Mouse (Mus musculus) testis, adult 2 months (tissue): ENCODE measurements around the gene Dnah12. TPM values are rescaled to one million over a fixed set of nuclear protein-coding genes. Genes with fewer than 3 reads are reported as not detected.

ENCODE experiments used
- H3K27ac ChIP-seq: fragments of 200-500 bp; 2 replicates; pipeline ENCODE4 v1.5.1; 2012; ENCODE audit warnings: low read depth, low read length; ENCODE audit not compliant: control insufficient read depth, insufficient read depth
- H3K27me3 ChIP-seq: fragments of 200-500 bp; 2 replicates; pipeline ENCODE4 v1.6.1; 2012; ENCODE audit warnings: mild to moderate bottlenecking, low read length, moderate library complexity; ENCODE audit not compliant: control insufficient read depth, insufficient read depth
- H3K36me3 ChIP-seq: fragments of 200-500 bp; 2 replicates; pipeline ENCODE4 v1.6.1; 2012; ENCODE audit warnings: mild to moderate bottlenecking, low read length; ENCODE audit not compliant: control insufficient read depth, insufficient read depth
- H3K4me1 ChIP-seq: fragments of 200-500 bp; 2 replicates; pipeline ENCODE4 v1.6.1; 2012; ENCODE audit warnings: low read length; ENCODE audit not compliant: control insufficient read depth, insufficient read depth
- H3K4me3 ChIP-seq: fragments of 200-500 bp; 2 replicates; pipeline ENCODE4 v1.5.1; 2012; ENCODE audit warnings: low read depth, mild to moderate bottlenecking, low read length, moderate library complexity, mixed read lengths; ENCODE audit not compliant: control insufficient read depth
- CTCF ChIP-seq: fragments of 200-500 bp; IDR thresholded peaks from 2 replicates; pipeline ENCODE4 v1.5.1; 2012; ENCODE audit warnings: low read depth, mild to moderate bottlenecking, inconsistent platforms, low read length, moderate library complexity; ENCODE audit not compliant: control insufficient read depth, insufficient read depth, insufficient replicate concordance
- POLR2A ChIP-seq: fragments of 200-500 bp; IDR thresholded peaks from 2 replicates; pipeline ENCODE4 v1.6.1; 2012; ENCODE audit warnings: low read depth, mild to moderate bottlenecking, inconsistent platforms, low read length, moderate library complexity; ENCODE audit not compliant: control insufficient read depth
- polyA plus RNA-seq: library from polyadenylated mRNA; depleted of rRNA; stranded (reverse); fragments of >200 nt; gene quantifications from 2 replicates; pipeline ENCODE4 v1.2.3, GENCODE M21; 2012

Dnah12 gene
- polyA plus RNA-seq, 1 experiment: 7.4 TPM

GRCm38 (mm10) chr14:26758566-26758965 is 65.5 kb downstream of the Dnah12 start:
- Histone ChIP-seq H3K27me3 (no peaks in the 10 kb centered on the region), H3K36me3 (no peaks in the 10 kb centered on the region), H3K27ac (no peak overlapping the region), H3K4me3 (no peak overlapping the region), H3K4me1 (no peaks in the 10 kb centered on the region)
- TF ChIP-seq CTCF (no peak), POLR2A (no peak)

DNA sequence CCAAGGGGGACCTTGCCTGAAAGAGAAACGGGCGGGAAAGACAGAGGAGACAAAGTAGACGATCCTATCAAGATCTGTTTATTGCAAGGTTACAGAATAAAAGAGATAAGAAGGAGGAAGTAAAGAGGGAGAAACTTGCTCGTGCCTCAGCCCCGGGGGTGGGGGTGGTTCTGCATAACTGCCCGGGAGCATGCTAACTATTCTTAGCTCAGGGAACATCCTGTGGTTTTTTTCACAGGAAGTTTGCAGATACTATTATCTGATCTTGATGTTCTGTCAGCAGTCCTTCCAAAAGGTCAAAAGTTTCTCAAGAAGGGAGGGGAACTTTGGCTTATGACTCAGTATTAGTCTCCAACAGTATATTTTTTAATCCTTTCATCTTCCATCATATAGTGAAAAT is 71.8 kb downstream of the Dnah12 start:
- Histone ChIP-seq H3K4me3 (no peak overlapping the region), H3K27ac (no peak overlapping the region), H3K27me3 (no peaks in the 10 kb centered on the region), H3K36me3 (no peaks in the 10 kb centered on the region), H3K4me1 (no peaks in the 10 kb centered on the region)
- TF ChIP-seq POLR2A (no peak), CTCF (no peak)

GRCm38 (mm10) chr14:26768195-26768594 is 75.1 kb downstream of the Dnah12 start:
- Histone ChIP-seq H3K4me3 (no peak overlapping the region), H3K27me3 (no peaks in the 10 kb centered on the region), H3K4me1 (no peaks in the 10 kb centered on the region), H3K36me3 (no peaks in the 10 kb centered on the region), H3K27ac (no peak overlapping the region)
- TF ChIP-seq POLR2A: no peak
- TF ChIP-seq CTCF: no peak

GRCm38 (mm10) chr14:26773536-26773935 is 80.5 kb downstream of the Dnah12 start:
- Histone ChIP-seq H3K4me3 (no peak overlapping the region), H3K27me3 (no peaks in the 10 kb centered on the region)
- TF ChIP-seq POLR2A (no peak), CTCF (no peak)

DNA sequence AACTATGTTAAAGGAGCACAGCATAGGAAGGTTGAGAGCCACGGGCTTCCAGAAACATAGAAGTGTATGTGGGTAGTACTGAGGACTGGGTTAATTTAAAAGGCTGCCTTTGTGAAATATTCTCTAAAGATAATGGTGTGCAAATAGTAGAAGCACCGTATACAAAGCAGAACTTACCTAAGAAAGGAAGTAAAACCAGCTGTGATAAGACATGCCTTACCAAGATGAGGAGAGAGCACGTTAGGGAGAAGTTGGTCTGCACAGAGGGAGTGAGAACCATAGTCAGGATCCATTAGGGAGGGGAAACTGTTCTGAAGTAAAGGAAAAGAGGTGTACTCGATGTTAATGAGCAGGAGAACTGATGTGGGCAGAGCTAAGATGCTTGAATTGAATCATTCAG is 90.7 kb downstream of the Dnah12 start:
- Histone ChIP-seq H3K27ac (no peak overlapping the region), H3K27me3 (no peaks in the 10 kb centered on the region), H3K4me3 (no peak overlapping the region), H3K4me1 (no peaks in the 10 kb centered on the region), H3K36me3 (no peaks in the 10 kb centered on the region; the same call in 1 of the 2 replicates)
- TF ChIP-seq POLR2A (no peak), CTCF (no peak)

More at GRCm38 (mm10) chr14:26773536-26773935, 80.5 kb downstream of the Dnah12 start:
- Histone ChIP-seq H3K4me1 (no peaks in the 10 kb centered on the region), H3K36me3 (no peaks in the 10 kb centered on the region), H3K27ac (no peak overlapping the region)

- no peaks in the 10 kb centered on the region for H3K27me3 ChIP-seq
- no peaks in the 10 kb centered on the region for H3K4me1 ChIP-seq
- no peaks in the 10 kb centered on the region; the same call in 1 of the 2 replicates for H3K36me3 ChIP-seq
- H3K27ac ChIP-seq: no peak overlapping the region
- TF ChIP-seq CTCF (no peak), POLR2A (no peak)
- no peak overlapping the region for H3K4me3 ChIP-seq
Observed at GRCm38 (mm10) chr14:26785695-26786094, 92.6 kb downstream of the Dnah12 start.

- Histone ChIP-seq H3K4me3 (no peak overlapping the region), H3K27ac (no peak overlapping the region), H3K36me3 (no peaks in the 10 kb centered on the region), H3K27me3 (no peaks in the 10 kb centered on the region), H3K4me1 (no peaks in the 10 kb centered on the region)
- TF ChIP-seq POLR2A (no peak), CTCF (no peak)
Observed at GRCm38 (mm10) chr14:26794431-26794830, 101.4 kb downstream of the Dnah12 start.

- no peaks in the 10 kb centered on the region for H3K27me3 ChIP-seq
- H3K4me1 ChIP-seq: no peaks in the 10 kb centered on the region
- H3K36me3 ChIP-seq: no peaks in the 10 kb centered on the region
- H3K4me3 ChIP-seq: no peak overlapping the region
- no peak overlapping the region for H3K27ac ChIP-seq
- TF ChIP-seq CTCF: no peak
- no peak for TF ChIP-seq POLR2A
Observed at GRCm38 (mm10) chr14:26798330-26798729, 105.3 kb downstream of the Dnah12 start.
